In the genomic region with DNA sequence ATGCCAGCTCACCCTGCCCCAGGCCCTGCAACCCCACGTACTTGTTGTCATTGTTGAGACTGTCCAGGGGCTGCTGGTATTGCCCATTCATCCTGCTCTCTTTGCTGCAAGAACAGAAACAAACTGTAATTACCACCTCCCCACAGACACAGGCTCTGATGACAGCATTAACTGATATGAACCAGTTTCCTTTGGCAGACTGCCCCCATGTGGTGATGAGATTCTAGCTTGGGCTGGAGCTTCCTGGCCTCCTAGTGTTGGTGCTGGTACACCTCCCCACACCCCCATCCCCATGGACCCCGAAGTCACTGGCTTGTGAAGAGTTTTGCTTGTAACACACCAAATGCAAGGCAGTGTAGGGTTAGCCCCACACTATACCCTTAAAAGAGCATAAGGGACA, we compare ENCODE assay signal across 7 mouse cellular contexts. TPM values are rescaled to one million over a fixed set of nuclear protein-coding genes. Genes with fewer than 3 reads are reported as not detected.
DNase-seq lines count a peak whose midpoint lies in the region; ATAC-seq and TF ChIP-seq lines count a peak whose summit lies in the region.

No protein-coding gene starts in this region.

- no peak overlapping the region for H3K9ac ChIP-seq in hindbrain, postnatal 0 days (replicated peaks; ENCODE audit: low read length)
- no peak overlapping the region for H3K9ac ChIP-seq in hindbrain, embryonic 13.5 days
- no peak overlapping the region for H3K9ac ChIP-seq in neural tube, embryonic 15.5 days (replicated peaks)

- H3K9me3 ChIP-seq in hindbrain, postnatal 0 days (ENCODE audit: low read length): no peaks in the 10 kb centered on the region
- no peaks in the 10 kb centered on the region for H3K9me3 ChIP-seq in hindbrain, embryonic 13.5 days
- H3K9me3 ChIP-seq in neural tube, embryonic 15.5 days (replicated peaks): no peaks in the 10 kb centered on the region

- H3K36me3 ChIP-seq in hindbrain, postnatal 0 days (ENCODE audit: insufficient read depth, low read length): peaks cover 95% of the 10 kb centered on the region
- peaks cover 97% of the 10 kb centered on the region for H3K36me3 ChIP-seq in hindbrain, embryonic 13.5 days
- peaks cover 93% of the 10 kb centered on the region for H3K36me3 ChIP-seq in neural tube, embryonic 15.5 days

- H3K27me3 ChIP-seq in hindbrain, postnatal 0 days (ENCODE audit: insufficient read depth, low read length): no peaks in the 10 kb centered on the region
- no peaks in the 10 kb centered on the region for H3K27me3 ChIP-seq in hindbrain, embryonic 13.5 days
- no peaks in the 10 kb centered on the region for H3K27me3 ChIP-seq in neural tube, embryonic 15.5 days (replicated peaks)

- no peak overlapping the region for H3K4me3 ChIP-seq in hindbrain, postnatal 0 days (ENCODE audit: low read length)
- no peak overlapping the region for H3K4me3 ChIP-seq in hindbrain, embryonic 13.5 days
- no peak overlapping the region for H3K4me3 ChIP-seq in neural tube, embryonic 15.5 days (replicated peaks)

- H3K4me1 ChIP-seq in hindbrain, postnatal 0 days (ENCODE audit: insufficient read depth, low read length): no peaks in the 10 kb centered on the region
- no peaks in the 10 kb centered on the region; the same call in 1 of the 2 replicates for H3K4me1 ChIP-seq in hindbrain, embryonic 13.5 days (replicated peaks)
- no peaks in the 10 kb centered on the region for H3K4me1 ChIP-seq in neural tube, embryonic 15.5 days

- no peak overlapping the region for H3K27ac ChIP-seq in hindbrain, postnatal 0 days
- H3K27ac ChIP-seq in hindbrain, embryonic 13.5 days: no peak overlapping the region
- H3K27ac ChIP-seq in neural tube, embryonic 15.5 days (replicated peaks): no peak overlapping the region

- ATAC-seq in hindbrain, postnatal 0 days: peak; percentile 31; the same call in 1 of the 2 replicates
- ATAC-seq in hindbrain, embryonic 13.5 days (ENCODE audit: low FRiP score): no peak
- ATAC-seq in CD4-positive, CD25-positive, alpha-beta regulatory T cell, adult 4 months: peak; percentile 43
- ATAC-seq in neural tube, embryonic 15.5 days (ENCODE audit: low FRiP score): no peak

- DNase-seq in hindbrain, postnatal 0 days (ENCODE audit: low spot score): peak; percentile 59
- peak; percentile 32 for DNase-seq in adipocyte (ENCODE audit: low spot score)
- DNase-seq in layer of hippocampus, adult 9-10 months (ENCODE audit: low spot score): peak; percentile 66
- peak; percentile 38 to 78 for DNase-seq in spleen, postnatal 10 days (ENCODE audit: low spot score in 2 of 2)

- no peak overlapping the region for H3K4me2 ChIP-seq in hindbrain, postnatal 0 days (ENCODE audit: low read depth, low read length)
- H3K4me2 ChIP-seq in hindbrain, embryonic 13.5 days: no peak overlapping the region
- H3K4me2 ChIP-seq in neural tube, embryonic 15.5 days: no peak overlapping the region

- TF ChIP-seq CTCF in hindbrain, postnatal 0 days (IDR thresholded peaks at IDR 0.05; ENCODE audit: low read depth): peak; percentile 56

- 81% methylated on average over 2 of the region's 2 CpGs for WGBS in hindbrain, postnatal 0 days
- WGBS in hindbrain, embryonic 13.5 days: 96% methylated on average over 2 of the region's 2 CpGs
- WGBS in neural tube, embryonic 15.5 days: 92% methylated on average over 2 of the region's 2 CpGs

RNA-seq across cellular contexts. Expression of a gene that starts 19.1 kb away (rescaled TPM):
- 526 and 577 TPM in 2 replicates for total RNA-seq in hindbrain, postnatal 0 days (2014; rRNA removed)
- polyA plus RNA-seq in hindbrain, postnatal 0 days (2015; fragmentation: Nextera tagmentation; extraction: Ambion mirVana): 251 and 278 TPM in 2 replicates
- polyA plus RNA-seq in hindbrain, embryonic 13.5 days (2015; fragmentation: Nextera tagmentation; extraction: Ambion mirVana): 355 and 383 TPM in 2 replicates
- polyA plus RNA-seq in CD4-positive, CD25-positive, alpha-beta regulatory T cell, adult 4 months (2017; shearing (Covaris generic)): 10 to 100 TPM; 11.3 to 13.1 TPM
- polyA plus RNA-seq in neural tube, embryonic 15.5 days (2015; fragmentation: Nextera tagmentation; extraction: Ambion mirVana): 310 and 358 TPM in 2 replicates

RNA-seq across cellular contexts. Expression of a gene that starts 29.2 kb away (rescaled TPM):
- 2.7 and 7.0 TPM in 2 replicates for total RNA-seq in hindbrain, postnatal 0 days (2014; rRNA removed)
- 1.1 and 1.5 TPM in 2 replicates for polyA plus RNA-seq in hindbrain, postnatal 0 days (2015; fragmentation: Nextera tagmentation; extraction: Ambion mirVana)
- 1.1 and 1.3 TPM in 2 replicates for polyA plus RNA-seq in hindbrain, embryonic 13.5 days (2015; fragmentation: Nextera tagmentation; extraction: Ambion mirVana)
- 10 to 100 TPM; 77.2 to 97.2 TPM for polyA plus RNA-seq in CD4-positive, CD25-positive, alpha-beta regulatory T cell, adult 4 months (2017; shearing (Covaris generic))
- polyA plus RNA-seq in neural tube, embryonic 15.5 days (2015; fragmentation: Nextera tagmentation; extraction: Ambion mirVana): 1.2 and 3.7 TPM in 2 replicates

RNA-seq across cellular contexts. Expression of a gene that starts 51.6 kb away (rescaled TPM):
- 0.63 and 0.93 TPM in 2 replicates for total RNA-seq in hindbrain, postnatal 0 days (2014; rRNA removed)
- 0.94 and 1.1 TPM in 2 replicates for polyA plus RNA-seq in hindbrain, postnatal 0 days (2015; fragmentation: Nextera tagmentation; extraction: Ambion mirVana)
- polyA plus RNA-seq in hindbrain, embryonic 13.5 days (2015; fragmentation: Nextera tagmentation; extraction: Ambion mirVana): not detected in 2 replicates
- polyA plus RNA-seq in CD4-positive, CD25-positive, alpha-beta regulatory T cell, adult 4 months (2017; shearing (Covaris generic)): not detected
- polyA plus RNA-seq in neural tube, embryonic 15.5 days (2015; fragmentation: Nextera tagmentation; extraction: Ambion mirVana): 0.43 and 0.46 TPM in 2 replicates

Comparison
In these comparisons a context has a peak if more than half of its experiments do, and no peak if none do; other contexts are left out.
1. ATAC-seq: peak in hindbrain, postnatal 0 days (single experiment) and CD4-positive, CD25-positive, alpha-beta regulatory T cell, adult 4 months (single experiment); none in hindbrain, embryonic 13.5 days (single experiment) and neural tube, embryonic 15.5 days (single experiment).
2. RNA of a gene that starts 19.1 kb away (polyA plus RNA-seq): 310 to 358 TPM in neural tube, embryonic 15.5 days, 355 to 383 TPM in hindbrain, embryonic 13.5 days and 251 to 278 TPM in hindbrain, postnatal 0 days; 11.3 to 13.1 TPM in CD4-positive, CD25-positive, alpha-beta regulatory T cell, adult 4 months; every median in the first group is over 10 times any median in the second.
3. RNA of a gene that starts 29.2 kb away (polyA plus RNA-seq): 77.2 to 97.2 TPM in CD4-positive, CD25-positive, alpha-beta regulatory T cell, adult 4 months; 1.1 to 1.5 TPM in hindbrain, postnatal 0 days, 1.2 to 3.7 TPM in neural tube, embryonic 15.5 days and 1.1 to 1.3 TPM in hindbrain, embryonic 13.5 days; every median in the first group is over 10 times any median in the second.
4. Peak in every context shown above with its lines, with median percentiles within 50 percentile points of each other: DNase-seq.